Mouse (Mus musculus) MEL (cell line): ENCODE results near the gene Flrt2. TPM values are rescaled to one million over a fixed set of nuclear protein-coding genes. Genes with fewer than 3 reads are reported as not detected.

Experiments used
- DNase-seq: peaks from one replicate; pipeline ENCODE4 v3.0.0; 2011; ENCODE audit warnings: low read depth, low spot score
- H3K27ac ChIP-seq: 2 replicates; pipeline ENCODE4 v1.5.1; 2012; ENCODE audit warnings: low read depth, mild to moderate bottlenecking, control low read depth, low read length, moderate library complexity; ENCODE audit not compliant: control insufficient read depth
- H3K27me3 ChIP-seq, 2 experiments: fragments of 150-350 bp in 1 of 2; sonication (generic) in 1 of 2; 2 replicates each; pipeline ENCODE4 v1.6.1; 2012; ENCODE audit warnings: low read length in 2 of 2, mild to moderate bottlenecking in 2 of 2, improper control_type of control experiment in 1 of 2, moderate library complexity in 1 of 2; ENCODE audit not compliant: insufficient read depth in 2 of 2, control insufficient read depth in 1 of 2
- H3K36me3 ChIP-seq, 2 experiments: 2 replicates each; pipeline ENCODE4 v1.6.1; 2012 to 2014; ENCODE audit warnings: low read length in 2 of 2, improper control_type of control experiment in 1 of 2, inconsistent platforms in 1 of 2, mild to moderate bottlenecking in 1 of 2; ENCODE audit not compliant: insufficient read depth in 2 of 2, control insufficient read depth in 1 of 2
- H3K4me1 ChIP-seq, 2 experiments: fragments of 150-350 bp in 1 of 2; sonication (generic) in 1 of 2; 2 replicates each; pipeline ENCODE4 v1.6.1; 2012; ENCODE audit warnings: low read length in 2 of 2, improper control_type of control experiment in 1 of 2, mild to moderate bottlenecking in 1 of 2; ENCODE audit not compliant: insufficient read depth in 2 of 2, control insufficient read depth in 1 of 2
- H3K4me3 ChIP-seq, 2 experiments: fragments of 150-350 bp in 1 of 2; sonication (generic) in 1 of 2; 2 replicates each; pipeline ENCODE4 v1.5.1; 2012; ENCODE audit warnings: low read depth in 2 of 2, low read length in 2 of 2, mild to moderate bottlenecking in 2 of 2, moderate library complexity in 2 of 2, control low read depth in 1 of 2, improper control_type of control experiment in 1 of 2; ENCODE audit not compliant: control insufficient read depth in 1 of 2, insufficient read depth in 1 of 2
- H3K79me2 ChIP-seq: 2 replicates; pipeline ENCODE4 v1.6.1; 2012; ENCODE audit warnings: mild to moderate bottlenecking, low read length, moderate library complexity; ENCODE audit not compliant: control insufficient read depth, poor library complexity, insufficient read depth
- H3K9ac ChIP-seq: 2 replicates; pipeline ENCODE4 v1.6.1; 2012; ENCODE audit warnings: low read depth, mild to moderate bottlenecking, control low read depth, low read length, moderate library complexity; ENCODE audit not compliant: control insufficient read depth, poor library complexity, severe bottlenecking
- H3K9me3 ChIP-seq: fragments of 150-350 bp; sonication (generic); replicated peaks from 2 replicates; pipeline ENCODE4 v1.6.1; 2012; ENCODE audit warnings: mild to moderate bottlenecking, low read length, improper control_type of control experiment, moderate library complexity; ENCODE audit not compliant: insufficient read depth
- BHLHE40 ChIP-seq: IDR thresholded peaks from 2 replicates; pipeline ENCODE4 v1.6.1; 2012; ENCODE audit warnings: low read depth, mild to moderate bottlenecking, inconsistent platforms, low read length, improper control_type of control experiment, borderline replicate concordance
- CHD1 ChIP-seq: IDR thresholded peaks from 2 replicates; pipeline ENCODE4 v1.6.1; 2012; ENCODE audit warnings: low read depth, mild to moderate bottlenecking, inconsistent platforms, low read length, improper control_type of control experiment
- CHD2 ChIP-seq: IDR thresholded peaks from 2 replicates; pipeline ENCODE4 v1.6.1; 2011; ENCODE audit warnings: low read length, improper control_type of control experiment
- ELF1 ChIP-seq: IDR thresholded peaks from 2 replicates; pipeline ENCODE4 v1.6.1; 2014; ENCODE audit warnings: low read depth, mild to moderate bottlenecking, inconsistent platforms, low read length, improper control_type of control experiment, moderate library complexity
- ETS1 ChIP-seq: IDR thresholded peaks from 2 replicates; pipeline ENCODE4 v1.6.1; 2012; ENCODE audit warnings: low read depth, mild to moderate bottlenecking, inconsistent platforms, low read length, improper control_type of control experiment, moderate library complexity
- GABPA ChIP-seq: IDR thresholded peaks from 2 replicates; pipeline ENCODE4 v1.6.1; 2012; ENCODE audit warnings: low read depth, mild to moderate bottlenecking, inconsistent platforms, low read length, improper control_type of control experiment, moderate library complexity
- GATA1 ChIP-seq: IDR thresholded peaks from 2 replicates; pipeline ENCODE4 v1.6.1; 2011; ENCODE audit warnings: low read depth, low read length, improper control_type of control experiment
- HCFC1 ChIP-seq: IDR thresholded peaks from 2 replicates; pipeline ENCODE4 v1.6.1; 2012; ENCODE audit warnings: low read depth, mild to moderate bottlenecking, inconsistent platforms, low read length, improper control_type of control experiment, moderate library complexity
- KAT2A ChIP-seq: conservative IDR thresholded peaks from 2 replicates; pipeline ENCODE4 v1.6.1; 2012; ENCODE audit warnings: low read depth, low read length, improper control_type of control experiment, inconsistent platforms
- MEF2A ChIP-seq: IDR thresholded peaks from 2 replicates; pipeline ENCODE4 v1.6.1; 2014; ENCODE audit warnings: low read depth, mild to moderate bottlenecking, inconsistent platforms, low read length, improper control_type of control experiment; ENCODE audit not compliant: poor library complexity, insufficient replicate concordance, severe bottlenecking; ENCODE audit errors: extremely low read depth
- MYC ChIP-seq: IDR thresholded peaks from 2 replicates; pipeline ENCODE4 v1.6.1; 2011; ENCODE audit warnings: low read depth, mild to moderate bottlenecking, low read length, improper control_type of control experiment, moderate library complexity
- NRF1 ChIP-seq: IDR thresholded peaks from 2 replicates; pipeline ENCODE4 v1.6.1; 2014; ENCODE audit warnings: low read depth, mild to moderate bottlenecking, inconsistent platforms, low read length, improper control_type of control experiment, moderate library complexity; ENCODE audit not compliant: poor library complexity, insufficient read depth, severe bottlenecking
- POLR2A ChIP-seq, 2 experiments: IDR thresholded peaks; 2 replicates each; pipeline ENCODE4 v1.6.1; 2011 to 2012; ENCODE audit warnings: low read length in 2 of 2, mild to moderate bottlenecking in 2 of 2, control low read depth in 1 of 2, improper control_type of control experiment in 1 of 2, low read depth in 1 of 2, moderate library complexity in 1 of 2; ENCODE audit not compliant: control insufficient read depth in 1 of 2, insufficient read depth in 1 of 2, poor library complexity in 1 of 2
- POLR2AphosphoS2 ChIP-seq: IDR thresholded peaks from 2 replicates; pipeline ENCODE4 v1.6.1; 2011; ENCODE audit warnings: low read length, improper control_type of control experiment
- RAD21 ChIP-seq: IDR thresholded peaks from 2 replicates; pipeline ENCODE4 v1.6.1; 2011; ENCODE audit warnings: mild to moderate bottlenecking, low read depth, low read length, improper control_type of control experiment
- SIN3A ChIP-seq: IDR thresholded peaks from 2 replicates; pipeline ENCODE4 v1.6.1; 2012; ENCODE audit warnings: low read length, improper control_type of control experiment, inconsistent platforms
- TBP ChIP-seq: IDR thresholded peaks from 2 replicates; pipeline ENCODE4 v1.8.0; 2011; ENCODE audit warnings: low read depth, low read length, improper control_type of control experiment
- TCF12 ChIP-seq: IDR thresholded peaks from 2 replicates; pipeline ENCODE4 v1.6.1; 2014; ENCODE audit warnings: low read depth, mild to moderate bottlenecking, inconsistent platforms, low read length, improper control_type of control experiment, moderate library complexity
- USF1 ChIP-seq: IDR thresholded peaks from 2 replicates; pipeline ENCODE4 v1.6.1; 2014; ENCODE audit warnings: low read depth, mild to moderate bottlenecking, inconsistent platforms, low read length, improper control_type of control experiment, moderate library complexity
- USF2 ChIP-seq, 2 experiments: IDR thresholded peaks; 2 replicates each; pipeline ENCODE4 v1.6.1; 2011 to 2012; ENCODE audit warnings: improper control_type of control experiment in 2 of 2, low read length in 2 of 2, borderline replicate concordance in 1 of 2, inconsistent platforms in 1 of 2, low read depth in 1 of 2, mild to moderate bottlenecking in 1 of 2; ENCODE audit not compliant: insufficient read depth in 1 of 2
- ZC3H11A ChIP-seq: IDR thresholded peaks from 2 replicates; pipeline ENCODE4 v1.6.1; 2012; ENCODE audit warnings: low read depth, mild to moderate bottlenecking, inconsistent platforms, low read length, improper control_type of control experiment
- ZKSCAN1 ChIP-seq: IDR thresholded peaks from 2 replicates; pipeline ENCODE4 v1.6.1; 2012; ENCODE audit warnings: low read depth, mild to moderate bottlenecking, inconsistent platforms, low read length, improper control_type of control experiment, moderate library complexity
- polyA plus RNA-seq, 2 experiments: library from polyadenylated mRNA; stranded (reverse) in 1 of 2; unstranded in 1 of 2; fragments of >175 nt in 1 of 2; fragments of >200 nt in 1 of 2; gene quantifications; 2 replicates each; pipeline versions ENCODE4 v1.2.1 to v1.2.4; 2012; ENCODE audit warnings: low replicate concordance in 2 of 2, low read depth in 1 of 2; ENCODE audit not compliant: insufficient read length in 2 of 2, insufficient read depth in 1 of 2, missing spikeins in 1 of 2
- total RNA-seq: library from RNA; depleted of rRNA; stranded (reverse); fragments of 300-350 nt; gene quantifications from 2 replicates; pipeline ENCODE4 v1.2.3, GENCODE M21; 2012

Gene Flrt2
- total and polyA plus RNA-seq, 3 experiments, result not detected

- Histone ChIP-seq H3K36me3 (no peaks in the 10 kb centered on the region), H3K27me3 (no peaks in the 10 kb centered on the region), H3K27ac (no peak overlapping the region), H3K9ac (no peak overlapping the region), H3K4me1 (no peaks in the 10 kb centered on the region), H3K79me2 (no peaks in the 10 kb centered on the region), H3K9me3 (no peaks in the 10 kb centered on the region), H3K4me3 (no peak overlapping the region)
- no peak for DNase-seq
- TF ChIP-seq RAD21 (no peak), ELF1 (no peak)
Observed at GRCm38 (mm10) chr12:95746856-95747579, 55.0 kb downstream of the Flrt2 start.

- Histone ChIP-seq H3K27ac (no peak overlapping the region), H3K36me3 (no peaks in the 10 kb centered on the region), H3K4me3 (no peak overlapping the region), H3K9me3 (no peaks in the 10 kb centered on the region), H3K79me2 (no peaks in the 10 kb centered on the region), H3K27me3 (no peaks in the 10 kb centered on the region), H3K9ac (no peak overlapping the region), H3K4me1 (no peaks in the 10 kb centered on the region)
- DNase-seq, result no peak
- TF ChIP-seq HCFC1 (no peak), POLR2AphosphoS2 (no peak), CHD1 (no peak)
Observed at GRCm38 (mm10) chr12:95748760-95749159, 56.7 kb downstream of the Flrt2 start.

GRCm38 (mm10) chr12:95749248-95749647, 57.2 kb downstream of the Flrt2 start:
- H3K27me3 ChIP-seq, result no peaks in the 10 kb centered on the region
- TF ChIP-seq HCFC1 (no peak), POLR2AphosphoS2 (no peak), USF1 (no peak), CHD1 (no peak), CHD2 (no peak), MYC (no peak), GATA1 (no peak), POLR2A (IDR thresholded peaks at IDR 0.05; ENCODE audit: control insufficient read depth in 1 of 2, insufficient read depth in 1 of 2, low read depth in 1 of 2, low read length in 2 of 2, poor library complexity in 1 of 2) (no peak), KAT2A (no peak), MEF2A (no peak), ZC3H11A (no peak), NRF1 (no peak), TCF12 (no peak), BHLHE40 (no peak), ZKSCAN1 (no peak), ETS1 (no peak), SIN3A (no peak), GABPA (no peak), TBP (no peak), USF2 (IDR thresholded peaks at IDR 0.05; ENCODE audit: borderline replicate concordance in 1 of 2, insufficient read depth in 1 of 2, low read depth in 1 of 2, low read length in 2 of 2) (no peak)
- TF ChIP-seq, all 39 proteins: peak for 0

More at GRCm38 (mm10) chr12:95749248-95749647, 57.2 kb downstream of the Flrt2 start:
- Histone ChIP-seq H3K27ac (no peak overlapping the region), H3K9ac (no peak overlapping the region), H3K9me3 (no peaks in the 10 kb centered on the region), H3K4me3 (no peak overlapping the region), H3K79me2 (no peaks in the 10 kb centered on the region), H3K4me1 (no peaks in the 10 kb centered on the region), H3K36me3 (no peaks in the 10 kb centered on the region)
- DNase-seq, result no peak
